Mouse (Mus musculus) embryo, embryonic 10.5 days (tissue): Measurements from ENCODE around the gene Olfr202.
"Not testable (repeated sequence)": the region's sequence is repeated elsewhere in the genome, so short reads cannot be mapped to it uniquely, and the experiment has no call there.

Experiments
- DNase-seq: peaks from one replicate; pipeline ENCODE4 v3.0.0-alpha.2; 2015; ENCODE audit warnings: low spot score

Gene Olfr202

DNA sequence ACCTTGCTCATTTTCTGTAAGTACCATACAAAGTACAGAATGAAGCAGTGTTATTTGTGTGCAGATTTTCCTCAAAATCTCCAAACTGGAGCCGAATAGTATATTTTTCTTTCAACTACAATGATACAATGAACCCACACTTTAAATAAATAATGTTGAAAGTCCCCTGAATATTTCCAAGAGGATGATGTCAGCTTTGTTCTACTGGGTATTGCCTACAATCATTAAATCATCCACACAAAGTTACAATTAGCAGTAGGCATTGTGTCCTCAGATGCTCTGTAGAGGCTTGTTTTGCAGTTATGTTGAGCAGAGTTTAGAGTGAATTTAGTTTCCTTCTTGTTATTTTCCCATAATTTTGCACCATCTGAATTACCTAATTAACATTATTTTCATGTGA is at the start of gene Olfr202:
Olfr202 (minus strand) TSS at position 101 of the 400 bp plus-strand sequence.
- DNase-seq = no peak

DNA sequence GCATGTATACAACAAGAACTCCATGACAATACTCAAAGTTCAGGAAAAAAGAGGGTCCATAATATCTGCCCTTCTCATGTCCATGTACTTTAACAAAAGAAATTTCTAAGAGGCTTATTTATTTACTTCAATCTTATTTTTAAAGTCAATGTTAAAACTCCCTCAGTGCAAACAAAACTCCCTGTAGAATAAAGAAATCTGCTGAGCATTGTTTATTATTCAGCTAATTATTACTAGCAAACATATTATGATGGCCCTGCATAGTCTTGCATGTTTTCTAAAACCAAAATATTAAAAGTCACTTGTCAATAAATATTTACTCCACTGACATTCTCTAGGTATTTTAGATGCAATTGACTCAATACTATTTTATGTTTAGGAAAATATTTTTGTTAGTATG is 44.4 kb upstream of the Olfr202 start, which contains the start of gene Olfr205:
Olfr205 (minus strand) TSS at position 101 of the 400 bp plus-strand sequence.
- DNase-seq = no peak

DNA sequence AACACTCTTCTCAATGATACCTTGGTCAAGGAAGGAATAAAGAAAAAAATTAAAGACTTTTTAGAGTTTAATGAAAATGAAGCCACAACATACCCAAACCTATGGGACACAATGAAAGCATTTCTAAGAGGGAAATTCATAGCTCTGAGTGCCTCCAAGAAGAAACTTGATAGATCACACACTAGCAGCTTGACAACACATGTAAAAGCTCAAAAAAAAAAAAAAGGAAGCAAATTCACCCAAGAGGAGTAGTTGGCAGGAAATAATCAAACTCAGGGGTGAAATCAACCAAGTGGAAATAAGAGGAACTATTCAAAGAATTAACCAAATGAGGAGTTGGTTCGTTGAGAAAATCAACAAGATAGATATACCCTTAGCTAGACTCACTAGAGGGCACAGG is 36.7 kb upstream of the Olfr202 start:
- not testable (repeated sequence) for DNase-seq

DNA sequence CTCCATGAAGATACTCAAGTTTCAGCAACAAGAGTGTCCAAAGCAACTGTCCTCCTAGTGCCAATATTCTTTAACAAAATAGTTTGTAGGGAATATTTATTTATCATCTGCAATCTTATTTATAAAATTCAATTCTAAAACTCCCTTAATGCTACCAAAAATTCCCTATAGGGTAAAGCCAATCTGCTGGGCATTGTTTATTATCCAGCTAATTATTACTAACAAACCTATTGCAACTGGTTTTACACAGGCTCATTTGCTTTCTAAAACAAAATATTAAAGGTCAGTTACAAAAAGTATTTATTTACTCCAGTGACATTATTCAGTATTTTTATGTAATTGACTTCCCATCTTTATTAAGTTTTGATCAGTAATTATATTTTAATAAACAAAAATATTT is 31.6 kb upstream of the Olfr202 start, which contains the start of gene Olfr204:
Olfr204 (minus strand) TSS at position 101 of the 400 bp plus-strand sequence.
- DNase-seq = no peak

DNA sequence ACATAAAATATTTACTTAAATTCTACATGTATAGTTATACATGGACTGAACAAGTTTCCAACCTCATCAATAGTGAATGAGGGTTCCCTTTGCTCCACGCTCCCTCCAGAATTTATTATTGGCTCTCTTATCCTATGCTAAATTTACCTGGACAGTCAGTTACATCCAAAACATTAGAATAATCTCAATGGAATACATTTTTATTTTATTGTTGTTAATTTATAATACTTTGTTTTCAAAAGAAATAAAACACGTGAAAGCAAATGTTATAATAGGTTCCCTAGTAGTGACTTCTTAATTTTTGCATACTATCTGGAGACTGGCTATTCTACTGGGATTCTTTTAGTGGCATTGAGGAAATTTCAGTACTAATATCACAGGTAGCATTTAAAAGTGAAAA is 12.0 kb upstream of the Olfr202 start, which contains the start of gene Olfr203:
Olfr203 (plus strand) TSS at position 301 of the 400 bp plus-strand sequence.
- DNase-seq = no peak

DNA sequence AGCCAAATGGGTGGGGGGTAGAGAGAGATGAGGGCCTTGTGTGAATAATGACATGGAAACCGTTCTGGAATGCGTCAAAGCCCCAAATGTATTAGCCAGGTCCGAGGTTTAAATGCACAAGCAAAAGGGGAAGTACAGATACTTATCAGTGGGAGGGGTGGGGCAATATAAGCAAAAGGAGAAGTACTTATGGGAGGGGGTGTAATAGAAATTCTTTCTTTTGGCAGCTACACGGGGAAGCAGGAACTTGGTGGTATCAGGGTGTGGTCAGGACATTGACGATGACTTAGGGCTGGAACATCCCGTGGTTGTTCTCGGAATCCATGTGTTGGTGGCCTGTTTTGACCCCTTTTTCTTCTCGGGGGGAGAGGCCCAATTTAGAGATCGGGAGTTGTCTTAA is 983 bp upstream of the Olfr202 start:
- DNase-seq = not testable (repeated sequence)

DNA sequence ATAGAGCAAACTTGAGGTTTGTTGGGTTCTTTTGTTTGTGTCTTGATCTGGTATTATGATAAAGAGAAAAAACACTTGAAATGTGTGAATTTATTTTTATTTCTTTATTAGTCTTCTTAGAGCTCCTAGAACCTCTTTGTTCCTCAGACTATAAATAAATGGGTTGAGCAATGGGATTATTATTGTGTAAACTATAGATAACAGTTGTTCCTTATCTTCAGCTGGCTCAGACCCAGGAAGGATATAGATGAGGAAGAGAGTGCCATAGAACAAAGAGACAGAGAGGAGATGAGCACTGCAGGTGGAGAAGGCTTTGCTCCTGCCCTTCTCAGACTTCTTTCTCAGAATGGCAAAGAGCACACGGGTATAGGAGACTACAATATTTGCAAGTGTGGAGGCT is 3.1 kb downstream of the Olfr202 start:
- DNase-seq = no peak

DNA sequence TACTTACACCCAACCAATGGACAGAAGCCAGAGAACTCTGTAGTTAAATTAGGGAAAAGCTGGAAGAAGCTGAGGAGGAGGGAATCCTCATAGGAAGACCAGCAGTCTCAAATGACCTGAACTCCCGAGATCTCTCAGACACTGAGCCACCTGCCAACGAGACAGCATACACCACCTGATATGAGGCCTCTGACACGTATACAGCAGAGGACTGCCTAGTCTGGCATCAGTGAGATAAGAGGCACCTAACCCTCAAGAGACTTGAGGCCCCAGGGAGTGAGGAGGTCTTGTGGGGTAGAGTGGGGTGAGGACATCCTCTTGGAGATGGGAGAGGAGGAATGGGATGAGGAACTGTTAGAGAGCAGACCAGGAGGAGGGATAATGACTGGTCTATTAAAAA is 6.1 kb downstream of the Olfr202 start:
- no peak for DNase-seq

DNA sequence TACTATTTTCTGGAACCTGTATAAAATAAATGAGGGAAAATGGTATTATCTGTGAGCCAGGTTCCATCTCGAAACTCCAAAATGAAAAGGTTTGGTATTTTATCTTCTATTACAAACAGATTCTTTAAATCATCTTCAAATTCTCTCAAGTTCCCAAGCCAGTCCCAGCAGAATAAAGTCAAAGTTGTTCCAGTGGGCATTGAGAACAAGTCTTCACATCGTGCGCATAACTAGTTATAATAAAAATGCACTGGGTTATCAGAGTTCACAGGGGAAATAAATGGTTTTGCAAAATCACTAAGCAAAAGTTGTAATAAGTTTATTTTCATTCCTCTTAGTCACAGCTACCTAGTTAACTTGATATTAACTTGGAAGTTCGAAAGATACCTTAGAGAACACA is 14.1 kb downstream of the Olfr202 start, which contains the start of gene Olfr201:
Olfr201 (minus strand) TSS at position 101 of the 400 bp plus-strand sequence.
- DNase-seq = not testable (repeated sequence)

DNA sequence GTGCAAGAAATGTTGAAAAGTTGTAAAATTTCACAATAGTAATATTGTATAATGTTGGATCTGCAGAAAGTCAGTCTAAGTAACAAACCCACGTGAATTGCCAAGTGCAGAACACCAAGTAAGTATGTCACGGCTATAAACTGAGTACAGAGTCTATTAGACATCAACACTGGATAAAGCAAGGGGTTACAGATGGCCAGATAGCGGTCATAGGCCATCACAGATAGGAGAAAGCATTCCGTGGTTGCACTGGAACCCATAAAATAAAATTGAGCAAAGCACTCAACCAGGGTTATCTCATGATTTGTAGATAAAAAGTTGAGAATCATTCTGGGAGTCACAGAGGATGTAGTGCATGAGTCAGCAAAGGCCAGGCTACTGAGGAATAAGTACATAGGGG is 17.5 kb downstream of the Olfr202 start:
- not testable (repeated sequence) for DNase-seq

DNA sequence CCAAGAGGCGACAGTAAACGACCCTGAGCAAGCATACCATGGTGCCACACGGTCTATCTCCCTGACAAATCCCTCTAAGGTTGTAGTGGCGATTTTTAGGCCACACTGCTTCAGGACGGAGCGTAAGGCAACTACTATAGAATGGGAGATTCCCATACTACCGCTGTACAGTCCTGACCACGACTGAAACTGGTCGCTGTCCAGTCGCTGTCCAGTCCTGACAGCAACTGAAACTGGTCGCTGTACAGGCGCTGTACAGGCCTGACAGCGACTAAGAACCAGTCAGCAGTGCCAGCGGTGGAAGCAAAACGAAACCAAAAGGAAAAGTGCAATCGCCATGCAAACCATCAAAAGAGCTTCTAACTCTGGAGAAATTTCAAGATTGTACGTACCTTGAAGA is 36.9 kb downstream of the Olfr202 start:
- no peak for DNase-seq
